Mouse (Mus musculus) stomach, embryonic 15.5 days (tissue): ENCODE results near the gene Adcy1. TPM values are rescaled to one million over a fixed set of nuclear protein-coding genes. Genes with fewer than 3 reads are reported as not detected.

Source experiments
- ATAC-seq: fragments of 200-750 bp; cut with Nextera tagmentation; 2 replicates; pipeline ENCODE4 v1.8.0; 2017; ENCODE audit warnings: low read depth, moderate number of reproducible peaks, moderate TSS enrichment; ENCODE audit not compliant: insufficient read depth, low FRiP score
- H3K27ac ChIP-seq: fragments of 300-500 bp; sonication (generic); 2 replicates; pipeline ENCODE4 v1.5.1; 2015; ENCODE audit warnings: mild to moderate bottlenecking, inconsistent platforms
- H3K27me3 ChIP-seq: fragments of 300-500 bp; sonication (generic); replicated peaks from 2 replicates; pipeline ENCODE4 v1.6.1; 2015; ENCODE audit warnings: inconsistent platforms
- H3K36me3 ChIP-seq: fragments of 300-500 bp; sonication (generic); 2 replicates; pipeline ENCODE4 v1.6.1; 2015; ENCODE audit warnings: inconsistent platforms
- H3K4me1 ChIP-seq: fragments of 300-500 bp; sonication (generic); 2 replicates; pipeline ENCODE4 v1.6.1; 2015; ENCODE audit warnings: inconsistent platforms
- H3K4me2 ChIP-seq: fragments of 300-500 bp; sonication (generic); 2 replicates; pipeline ENCODE4 v1.6.1; 2015; ENCODE audit warnings: mild to moderate bottlenecking, inconsistent platforms
- H3K4me3 ChIP-seq: fragments of 300-500 bp; sonication (generic); replicated peaks from 2 replicates; pipeline ENCODE4 v1.5.1; 2015; ENCODE audit warnings: inconsistent platforms
- H3K9ac ChIP-seq: fragments of 300-500 bp; sonication (generic); 2 replicates; pipeline ENCODE4 v1.6.1; 2015; ENCODE audit warnings: inconsistent platforms
- H3K9me3 ChIP-seq: fragments of 300-500 bp; sonication (generic); 2 replicates; pipeline ENCODE4 v1.6.1; 2016; ENCODE audit warnings: inconsistent platforms
- WGBS: fragments of 180-500 bp; shearing (Covaris S2); methylation state at CpG from one replicate; pipeline ENCODE4 v1.1.7; 2015; 5-methylcytosine and 5-hydroxymethylcytosine counted together
- polyA plus RNA-seq: library from polyadenylated mRNA; unstranded; fragments of >200 nt; fragmentation: Nextera tagmentation; extraction: Ambion mirVana; gene quantifications from 2 replicates; pipeline ENCODE4 v1.2.1, GENCODE M21; 2015

Adcy1 gene
- polyA plus RNA-seq, 1 experiment from 2014 or later, result 1.8 TPM

DNA sequence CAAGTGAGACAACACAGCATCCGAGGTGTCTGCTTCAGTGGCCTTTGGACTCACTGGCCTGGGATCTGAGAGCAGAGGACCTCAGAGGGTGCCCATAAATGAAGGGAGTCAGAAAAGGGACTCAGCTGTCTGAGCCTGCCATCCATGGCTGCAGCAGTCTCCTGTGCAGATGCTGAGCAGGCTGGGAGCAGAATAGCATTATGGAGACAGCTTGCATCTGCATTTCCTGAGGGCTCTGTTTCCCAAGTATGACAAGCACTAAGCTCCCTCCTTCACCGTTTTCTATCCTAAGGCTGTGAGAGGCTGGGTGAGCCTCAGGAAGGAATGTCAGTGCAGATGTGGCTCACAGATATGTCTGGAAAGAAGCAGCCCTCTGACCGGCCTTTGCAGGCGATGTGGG is 49.8 kb downstream of the Adcy1 start:
- H3K4me3 ChIP-seq, result no peak overlapping the region
- 68% methylated on average over 4 of the region's 4 CpGs for WGBS
- H3K9me3 ChIP-seq, result no peaks in the 10 kb centered on the region
- ATAC-seq, result no peak
- no peak overlapping the region for H3K27ac ChIP-seq
- H3K4me2 ChIP-seq, result no peak overlapping the region
- no peaks in the 10 kb centered on the region for H3K36me3 ChIP-seq
- no peak overlapping the region for H3K9ac ChIP-seq
- no peaks in the 10 kb centered on the region for H3K4me1 ChIP-seq
- no peaks in the 10 kb centered on the region for H3K27me3 ChIP-seq

DNA sequence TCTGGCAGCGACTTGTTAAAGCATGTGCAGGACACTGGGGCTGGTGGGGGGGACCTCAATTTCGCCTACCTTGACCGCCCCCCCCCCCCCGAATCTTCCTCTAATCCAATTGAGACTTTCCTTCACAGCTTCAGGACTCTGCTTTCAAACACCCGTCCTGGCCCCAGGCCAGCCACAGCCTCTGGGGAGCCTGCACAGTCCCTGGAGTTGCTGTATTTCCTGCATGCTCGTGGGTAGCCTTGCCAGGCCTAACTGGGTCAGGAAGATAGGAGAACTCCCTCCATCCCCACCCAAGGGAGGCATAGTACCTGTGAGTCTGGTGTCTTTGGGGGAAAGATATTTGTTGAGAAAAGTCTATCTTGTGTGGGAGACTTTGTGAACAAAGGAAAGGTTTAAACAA is 50.4 kb downstream of the Adcy1 start:
- no peak overlapping the region for H3K4me2 ChIP-seq
- 41% methylated on average over 6 of the region's 6 CpGs for WGBS
- ATAC-seq, result peak; percentile 27; the same call in 1 of the 2 replicates

DNA sequence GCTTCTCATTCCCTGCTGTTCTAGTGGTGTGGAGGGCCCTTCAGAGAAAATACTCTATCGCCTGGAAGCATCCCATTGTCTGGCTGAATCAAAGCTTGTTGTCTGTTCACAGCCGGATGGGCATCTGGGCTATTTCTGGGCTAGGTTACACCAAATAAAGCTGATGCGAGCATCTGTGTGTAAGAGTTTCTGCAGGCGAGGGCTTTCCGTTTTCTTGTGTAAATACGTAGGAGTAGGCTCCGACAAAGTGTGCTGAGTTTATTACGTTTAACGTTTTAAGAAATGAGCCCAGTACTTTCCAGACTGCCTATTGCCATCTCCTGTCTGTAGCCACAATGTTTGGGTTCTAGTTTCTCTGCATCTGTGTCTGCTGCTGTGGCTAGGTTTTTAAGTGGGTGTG is 51.0 kb downstream of the Adcy1 start:
- Histone ChIP-seq H3K27me3 (no peaks in the 10 kb centered on the region), H3K4me1 (no peaks in the 10 kb centered on the region), H3K4me3 (no peak overlapping the region), H3K4me2 (no peak overlapping the region), H3K9ac (no peak overlapping the region), H3K9me3 (no peaks in the 10 kb centered on the region), H3K27ac (no peak overlapping the region), H3K36me3 (no peaks in the 10 kb centered on the region)
- ATAC-seq, result no peak
- 55% methylated on average over 9 of the region's 9 CpGs for WGBS

More for the DNA sequence above, 50.4 kb downstream of the Adcy1 start:
- H3K27me3 ChIP-seq, result no peaks in the 10 kb centered on the region
- H3K27ac ChIP-seq, result no peak overlapping the region
- H3K4me3 ChIP-seq, result no peak overlapping the region
- H3K4me1 ChIP-seq, result no peaks in the 10 kb centered on the region
- H3K36me3 ChIP-seq, result no peaks in the 10 kb centered on the region
- H3K9ac ChIP-seq, result no peak overlapping the region
- H3K9me3 ChIP-seq, result no peaks in the 10 kb centered on the region

DNA sequence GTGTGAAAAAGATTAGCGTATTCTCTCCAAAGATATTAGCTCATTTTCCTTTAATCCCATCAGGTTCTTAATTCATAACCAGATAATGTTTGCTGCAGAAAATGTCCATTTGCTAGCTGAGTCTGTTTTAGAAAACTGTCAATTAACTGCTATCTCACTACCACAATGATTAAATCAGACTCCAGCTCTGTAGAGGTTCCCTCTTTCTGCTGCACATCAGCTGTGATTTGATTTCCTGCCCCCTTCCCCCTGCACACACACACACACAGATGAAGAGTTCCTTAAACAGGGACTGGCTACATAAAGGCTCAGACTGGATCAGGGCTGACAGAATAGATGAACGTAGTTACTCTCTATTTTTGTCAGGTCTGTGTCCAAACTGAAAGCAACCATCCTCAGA is 53.4 kb downstream of the Adcy1 start:
- H3K4me3 ChIP-seq, result no peak overlapping the region
- no peak for ATAC-seq
- H3K27ac ChIP-seq, result no peak overlapping the region
- H3K4me1 ChIP-seq, result no peaks in the 10 kb centered on the region
- H3K4me2 ChIP-seq, result no peak overlapping the region
- H3K36me3 ChIP-seq, result no peaks in the 10 kb centered on the region
- WGBS, result 72% methylated on average over 2 of the region's 2 CpGs
- H3K9me3 ChIP-seq, result no peaks in the 10 kb centered on the region
- H3K27me3 ChIP-seq, result no peaks in the 10 kb centered on the region
- H3K9ac ChIP-seq, result no peak overlapping the region

DNA sequence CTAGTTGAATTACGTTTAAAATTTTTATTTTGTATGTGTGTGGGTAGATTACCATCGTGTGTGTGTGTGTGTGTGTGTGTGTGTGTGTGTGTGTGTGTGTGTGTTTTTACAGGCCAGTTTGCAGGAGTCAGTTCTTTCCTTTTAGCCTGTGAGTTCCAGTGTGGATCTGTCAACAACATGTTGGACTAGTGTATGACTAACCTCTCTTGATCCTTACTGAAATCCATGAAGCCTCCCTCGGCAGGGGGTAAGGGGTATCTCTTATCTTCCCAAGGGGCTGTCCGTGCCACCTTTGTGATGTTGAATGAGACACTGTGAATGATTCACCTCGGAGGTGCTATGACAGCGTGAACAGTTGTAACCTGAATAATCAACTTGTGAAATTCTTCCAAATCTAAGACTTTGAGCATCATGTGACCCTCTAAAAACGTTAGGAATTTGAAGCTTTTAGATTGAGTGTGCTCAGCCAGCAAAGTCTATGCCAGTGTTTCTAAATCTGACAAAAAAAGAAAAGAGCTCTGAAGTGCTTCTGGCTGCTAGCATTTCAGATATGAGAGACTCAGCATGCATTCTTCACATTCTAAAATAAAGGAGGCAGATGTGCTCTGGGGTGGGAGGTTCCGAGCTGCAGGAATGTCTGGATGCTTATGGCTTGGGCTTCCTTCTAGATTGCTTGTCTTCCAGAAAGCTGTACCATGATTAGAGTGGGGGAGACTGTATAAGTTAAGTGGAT is 66.2 kb downstream of the Adcy1 start:
- no peak for ATAC-seq
- Histone ChIP-seq H3K9me3 (no peaks in the 10 kb centered on the region), H3K27me3 (no peaks in the 10 kb centered on the region), H3K27ac (no peak overlapping the region), H3K4me2 (no peak overlapping the region), H3K9ac (no peak overlapping the region), H3K36me3 (no peaks in the 10 kb centered on the region), H3K4me1 (no peaks in the 10 kb centered on the region), H3K4me3 (no peak overlapping the region)
- WGBS, result 53% methylated on average over 8 of the region's 8 CpGs

DNA sequence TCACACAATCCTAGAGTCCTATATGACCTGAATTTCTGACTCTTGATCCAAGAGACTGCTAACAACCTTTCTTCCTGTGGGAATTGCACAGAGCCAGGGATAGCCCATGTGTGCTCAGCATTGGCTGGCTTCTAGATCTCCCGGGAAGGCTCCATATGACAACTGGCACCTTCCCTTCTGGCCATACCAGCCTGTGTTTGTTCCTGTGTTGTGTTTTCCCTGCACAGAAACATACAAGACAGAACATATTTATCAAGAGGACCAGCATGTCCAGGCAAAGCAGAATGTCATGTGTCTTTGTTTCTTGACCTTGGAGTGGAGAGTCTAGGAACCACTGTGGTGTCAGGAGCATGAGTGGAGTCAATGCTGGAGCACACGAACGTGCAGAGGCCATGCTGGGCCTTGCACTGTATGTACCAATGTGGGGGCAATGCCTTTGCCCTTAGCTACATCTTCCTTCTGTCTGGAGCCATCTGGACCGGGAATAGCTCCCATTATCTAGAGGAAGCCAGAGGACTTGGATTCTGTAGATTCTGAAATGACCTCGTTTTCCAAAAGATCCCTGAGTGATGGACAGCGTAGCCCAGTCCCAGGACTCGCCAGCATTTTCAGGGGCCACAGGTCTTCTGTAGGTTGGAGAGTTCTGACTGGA is 69.6 kb downstream of the Adcy1 start:
- WGBS, result 86% methylated on average over 7 of the region's 7 CpGs

DNA sequence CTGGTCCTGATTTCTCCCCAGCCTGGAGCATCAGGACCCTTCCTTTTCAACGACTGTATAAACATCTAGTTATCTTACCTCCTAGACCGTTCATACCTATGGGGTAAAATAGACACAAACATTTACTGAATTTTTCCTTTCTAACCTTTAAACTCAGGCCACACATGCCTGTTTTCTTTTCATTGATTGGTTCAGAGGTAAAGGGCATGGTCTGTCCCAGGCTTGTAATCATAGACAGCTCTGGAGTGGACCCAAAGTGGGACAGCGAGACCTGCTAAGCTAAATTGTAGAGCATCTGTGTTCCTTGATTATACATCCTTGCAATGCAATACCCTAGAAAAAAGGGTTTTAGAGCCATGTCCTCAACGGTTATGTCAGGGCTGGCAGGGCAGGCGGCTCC is 70.4 kb downstream of the Adcy1 start:
- Histone ChIP-seq H3K9me3 (no peaks in the 10 kb centered on the region), H3K4me2 (no peak overlapping the region), H3K9ac (no peak overlapping the region), H3K4me1 (0 out of 2 replicates have a peak, but pooled peaks cover 3% of the 10 kb centered on the region), H3K27ac (no peak overlapping the region), H3K4me3 (no peak overlapping the region), H3K27me3 (no peaks in the 10 kb centered on the region), H3K36me3 (no peaks in the 10 kb centered on the region)
- ATAC-seq, result no peak
- 81% methylated on average over 5 of the region's 5 CpGs for WGBS

More for the DNA sequence above, 69.6 kb downstream of the Adcy1 start:
- Histone ChIP-seq H3K4me3 (no peak overlapping the region), H3K27ac (no peak overlapping the region), H3K36me3 (no peaks in the 10 kb centered on the region), H3K27me3 (no peaks in the 10 kb centered on the region), H3K4me2 (no peak overlapping the region), H3K4me1 (0 out of 2 replicates have a peak, but pooled peaks cover 3% of the 10 kb centered on the region), H3K9ac (no peak overlapping the region), H3K9me3 (no peaks in the 10 kb centered on the region)
- ATAC-seq, result no peak

DNA sequence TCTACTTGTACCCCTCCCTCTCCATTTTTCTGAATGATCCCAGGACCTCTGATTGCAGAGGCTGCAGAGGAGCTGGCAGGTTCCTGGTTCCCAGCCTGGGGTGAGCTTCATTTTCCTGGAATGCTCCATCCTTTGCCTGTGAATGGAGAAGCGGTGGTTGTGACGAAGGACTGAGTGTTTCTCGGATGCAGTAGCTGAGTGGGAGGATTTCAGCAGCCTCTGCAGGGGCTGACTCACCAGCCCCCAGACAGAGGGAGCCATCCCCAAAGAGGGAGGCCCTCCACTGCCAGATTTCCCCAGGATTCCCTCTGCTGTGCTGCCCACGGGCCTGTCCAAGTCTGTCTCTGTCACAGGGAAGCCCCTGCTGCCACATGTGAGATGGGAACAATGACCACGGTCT is 71.0 kb downstream of the Adcy1 start:
- no peak overlapping the region for H3K4me3 ChIP-seq
- H3K9me3 ChIP-seq, result no peaks in the 10 kb centered on the region
- 74% methylated on average over 5 of the region's 5 CpGs for WGBS

DNA sequence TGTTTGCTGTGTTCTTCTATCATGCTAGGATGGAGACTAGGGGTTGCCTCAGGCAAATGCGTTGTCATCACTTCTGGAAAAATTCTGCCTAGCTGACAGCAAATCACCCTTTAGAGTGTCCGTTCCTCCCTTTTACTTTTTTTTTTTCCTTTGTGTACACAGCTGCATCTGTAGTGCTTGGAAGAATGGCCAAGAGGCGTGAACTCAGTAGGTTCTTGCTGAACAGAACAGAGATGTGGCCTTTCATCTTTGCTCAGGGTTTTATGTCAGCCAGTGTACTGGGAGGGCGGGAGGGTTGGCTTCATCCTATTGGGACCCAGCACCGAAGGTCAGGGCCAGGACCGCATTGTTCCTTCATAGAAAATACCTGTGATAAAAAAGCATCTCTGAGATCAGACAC is 72.0 kb downstream of the Adcy1 start:
- Histone ChIP-seq H3K9me3 (no peaks in the 10 kb centered on the region), H3K27ac (no peak overlapping the region), H3K4me1 (0 out of 2 replicates have a peak, but pooled peaks cover 3% of the 10 kb centered on the region), H3K27me3 (no peaks in the 10 kb centered on the region), H3K4me2 (no peak overlapping the region), H3K36me3 (no peaks in the 10 kb centered on the region), H3K4me3 (no peak overlapping the region), H3K9ac (no peak overlapping the region)
- no peak for ATAC-seq
- 66% methylated on average over 6 of the region's 6 CpGs for WGBS

More for the DNA sequence above, 71.0 kb downstream of the Adcy1 start:
- Histone ChIP-seq H3K27ac (no peak overlapping the region), H3K27me3 (no peaks in the 10 kb centered on the region), H3K9ac (no peak overlapping the region), H3K4me2 (no peak overlapping the region), H3K4me1 (0 out of 2 replicates have a peak, but pooled peaks cover 3% of the 10 kb centered on the region), H3K36me3 (no peaks in the 10 kb centered on the region)
- no peak for ATAC-seq

DNA sequence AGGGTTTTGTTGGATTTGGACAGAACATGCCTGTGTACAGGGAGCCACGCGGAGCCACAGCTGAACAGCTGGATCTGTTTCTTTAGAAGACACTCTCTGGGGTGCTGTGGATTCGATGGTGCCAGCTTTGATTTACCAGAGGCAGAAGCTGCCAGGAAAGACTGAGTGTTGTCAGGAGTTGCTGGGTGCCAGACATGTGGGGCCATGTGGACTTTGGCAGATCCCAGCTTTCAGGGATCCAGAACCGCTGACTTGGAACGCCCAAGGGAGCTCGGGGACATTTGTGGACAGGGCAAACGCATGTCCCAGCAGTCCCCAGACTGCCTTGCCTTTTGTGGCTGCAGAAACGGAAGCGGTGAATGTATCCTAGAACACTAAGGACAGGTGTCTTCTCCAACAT is 72.5 kb downstream of the Adcy1 start:
- ATAC-seq, result no peak
- H3K4me2 ChIP-seq, result no peak overlapping the region
- H3K36me3 ChIP-seq, result no peaks in the 10 kb centered on the region
- no peak overlapping the region for H3K9ac ChIP-seq
- H3K27ac ChIP-seq, result peak overlapping the region; percentile 21; the same call in 1 of the 2 replicates
- 0 out of 2 replicates have a peak, but pooled peaks cover 3% of the 10 kb centered on the region for H3K4me1 ChIP-seq
- 86% methylated on average over 9 of the region's 9 CpGs for WGBS
- no peaks in the 10 kb centered on the region for H3K9me3 ChIP-seq
- H3K4me3 ChIP-seq, result no peak overlapping the region
- no peaks in the 10 kb centered on the region for H3K27me3 ChIP-seq

DNA sequence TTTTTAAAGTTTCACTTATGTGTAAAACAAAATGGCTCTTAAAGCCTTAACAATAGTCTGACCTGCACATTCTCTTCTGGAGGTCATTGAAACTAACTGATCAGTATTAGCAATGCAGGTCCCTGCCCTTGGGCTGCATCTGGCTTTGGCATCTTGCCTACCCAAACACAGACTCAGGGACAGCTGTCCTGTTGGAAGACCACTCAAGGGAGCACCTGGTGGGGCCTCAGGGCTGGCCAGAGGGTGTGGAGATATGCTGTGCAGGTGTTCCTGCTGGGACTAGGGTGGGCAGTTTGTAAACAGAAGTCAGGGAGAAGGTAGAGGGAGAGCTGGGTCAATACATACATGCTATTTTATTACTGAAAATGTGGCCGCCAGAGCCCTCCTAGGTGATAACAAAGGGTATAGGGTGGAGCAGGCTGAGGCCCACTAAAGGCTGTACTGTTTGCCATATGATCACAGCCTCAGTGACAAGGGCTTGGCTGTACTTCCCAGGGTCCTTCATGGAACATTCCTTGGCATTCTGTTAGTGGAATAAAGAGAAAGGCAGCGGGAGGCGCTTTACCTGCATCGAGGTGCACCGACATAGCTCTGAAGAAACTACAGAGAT is 73.1 kb downstream of the Adcy1 start:
- Histone ChIP-seq H3K36me3 (no peaks in the 10 kb centered on the region), H3K4me3 (no peak overlapping the region), H3K9me3 (no peaks in the 10 kb centered on the region), H3K27me3 (no peaks in the 10 kb centered on the region), H3K9ac (no peak overlapping the region), H3K4me2 (no peak overlapping the region), H3K4me1 (0 out of 2 replicates have a peak, but pooled peaks cover 3% of the 10 kb centered on the region), H3K27ac (no peak overlapping the region)
- peak; percentile 83 for ATAC-seq
- 79% methylated on average over 5 of the region's 5 CpGs for WGBS

DNA sequence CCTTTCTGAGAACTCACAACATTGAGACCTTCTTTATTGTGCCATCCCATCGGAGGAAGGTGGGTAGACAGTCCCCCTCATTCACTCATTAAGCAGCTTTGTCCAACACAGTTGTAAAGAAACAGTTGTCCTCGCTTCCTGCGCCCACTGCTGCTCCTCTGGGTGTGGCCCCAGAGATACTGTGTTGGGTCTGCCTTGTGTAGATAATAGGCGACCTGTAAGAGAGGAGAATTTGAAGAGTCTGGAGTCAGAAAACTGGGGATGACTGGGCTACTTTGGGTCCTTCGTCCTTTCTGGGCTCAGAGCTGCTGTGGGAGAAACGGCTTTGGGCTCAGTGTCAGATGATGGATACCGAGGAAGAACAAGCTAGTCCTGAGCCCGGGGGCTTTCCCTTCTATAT is 75.1 kb downstream of the Adcy1 start:
- no peaks in the 10 kb centered on the region for H3K27me3 ChIP-seq
- no peak overlapping the region for H3K4me3 ChIP-seq
- ATAC-seq, result no peak
- 0 out of 2 replicates have a peak, but pooled peaks cover 6% of the 10 kb centered on the region for H3K4me1 ChIP-seq
- no peaks in the 10 kb centered on the region for H3K9me3 ChIP-seq
- 86% methylated on average over 8 of the region's 8 CpGs for WGBS
- no peak overlapping the region for H3K4me2 ChIP-seq
- H3K9ac ChIP-seq, result no peak overlapping the region
- H3K36me3 ChIP-seq, result no peaks in the 10 kb centered on the region
- H3K27ac ChIP-seq, result no peak overlapping the region
